Mouse (Mus musculus) megakaryocyte, embryonic 14.5 days (primary cell): ENCODE data around the gene Ptprm.

Source experiments
- FLI1 ChIP-seq: IDR thresholded peaks from 2 replicates; pipeline ENCODE4 v1.6.1; 2012; ENCODE audit warnings: low read length, inconsistent platforms, mixed read lengths
- GATA1 ChIP-seq: IDR thresholded peaks from 3 replicates; pipeline ENCODE4 v1.6.1; 2012; ENCODE audit warnings: mixed read lengths, low read length, inconsistent platforms, borderline replicate concordance

GRCm38 (mm10) chr17:66871396-66871795, 482.9 kb downstream of the Ptprm start:
- no peak for TF ChIP-seq GATA1
- no peak for TF ChIP-seq FLI1
